Mouse (Mus musculus) midbrain, postnatal 0 days (tissue): ENCODE results near the gene Dld. TPM values are rescaled to one million over a fixed set of nuclear protein-coding genes. Genes with fewer than 3 reads are reported as not detected.

Source experiments
- ATAC-seq: fragments of 200-750 bp; cut with Nextera tagmentation; 2 replicates; pipeline ENCODE4 v1.8.0; 2017; ENCODE audit warnings: moderate number of reproducible peaks, mild to moderate bottlenecking, moderate TSS enrichment, moderate library complexity; ENCODE audit not compliant: low FRiP score
- DNase-seq: peaks from one replicate; pipeline ENCODE4 v3.0.0-alpha.2; 2015; ENCODE audit warnings: low spot score
- H3K27ac ChIP-seq: fragments of 300-500 bp; sonication (generic); 2 replicates; pipeline ENCODE4 v1.5.1; 2014; ENCODE audit warnings: low read depth, mild to moderate bottlenecking, low read length, mixed read lengths
- H3K27me3 ChIP-seq: fragments of 300-500 bp; sonication (generic); 2 replicates; pipeline ENCODE4 v1.6.1; 2014; ENCODE audit warnings: low read length, control low read depth, mixed read lengths; ENCODE audit not compliant: insufficient read depth
- H3K36me3 ChIP-seq: fragments of 300-500 bp; sonication (generic); 2 replicates; pipeline ENCODE4 v1.6.1; 2014; ENCODE audit warnings: low read length, control low read depth, mixed read lengths; ENCODE audit not compliant: insufficient read depth
- H3K4me1 ChIP-seq: fragments of 300-500 bp; sonication (generic); 2 replicates; pipeline ENCODE4 v1.6.1; 2014; ENCODE audit warnings: mild to moderate bottlenecking, control low read depth, antibody characterized with exemption, low read length, mixed read lengths; ENCODE audit not compliant: insufficient read depth
- H3K4me2 ChIP-seq: fragments of 300-500 bp; sonication (generic); 2 replicates; pipeline ENCODE4 v1.6.1; 2014; ENCODE audit warnings: low read depth, mild to moderate bottlenecking, low read length, mixed read lengths; ENCODE audit not compliant: poor library complexity, severe bottlenecking
- H3K4me3 ChIP-seq: fragments of 300-500 bp; sonication (generic); 2 replicates; pipeline ENCODE4 v1.5.1; 2014; ENCODE audit warnings: low read depth, mild to moderate bottlenecking, low read length, moderate library complexity
- H3K9ac ChIP-seq: fragments of 300-500 bp; sonication (generic); replicated peaks from 2 replicates; pipeline ENCODE4 v1.6.1; 2014; ENCODE audit warnings: mild to moderate bottlenecking, low read length, moderate library complexity, mixed read lengths; ENCODE audit not compliant: poor library complexity, severe bottlenecking
- H3K9me3 ChIP-seq: fragments of 300-500 bp; sonication (generic); 2 replicates; pipeline ENCODE4 v1.6.1; 2016; ENCODE audit warnings: low read length, control low read depth
- CTCF ChIP-seq: IDR thresholded peaks from 2 replicates; pipeline ENCODE4 v1.5.1; 2016; ENCODE audit warnings: antibody characterized with exemption, mild to moderate bottlenecking
- WGBS: fragments of 180-500 bp; shearing (Covaris S2); extraction: QIAGEN DNeasy Blood & Tissue Kit; methylation state at CpG from one replicate; pipeline ENCODE4 v1.1.7; 2014; 5-methylcytosine and 5-hydroxymethylcytosine counted together
- polyA plus RNA-seq: library from polyadenylated mRNA; unstranded; fragments of >200 nt; fragmentation: Nextera tagmentation; extraction: Ambion mirVana; gene quantifications from 2 replicates; pipeline ENCODE4 v1.2.1, GENCODE M21; 2015
- total RNA-seq: library from RNA; depleted of rRNA; stranded (reverse); fragments of >200 nt; gene quantifications from 2 replicates; pipeline ENCODE4 v1.2.3, GENCODE M21; 2014; rRNA removed

The Dld gene
- total and polyA plus RNA-seq, 2 experiments from 2014 or later: 41.0 to 122 TPM

DNA sequence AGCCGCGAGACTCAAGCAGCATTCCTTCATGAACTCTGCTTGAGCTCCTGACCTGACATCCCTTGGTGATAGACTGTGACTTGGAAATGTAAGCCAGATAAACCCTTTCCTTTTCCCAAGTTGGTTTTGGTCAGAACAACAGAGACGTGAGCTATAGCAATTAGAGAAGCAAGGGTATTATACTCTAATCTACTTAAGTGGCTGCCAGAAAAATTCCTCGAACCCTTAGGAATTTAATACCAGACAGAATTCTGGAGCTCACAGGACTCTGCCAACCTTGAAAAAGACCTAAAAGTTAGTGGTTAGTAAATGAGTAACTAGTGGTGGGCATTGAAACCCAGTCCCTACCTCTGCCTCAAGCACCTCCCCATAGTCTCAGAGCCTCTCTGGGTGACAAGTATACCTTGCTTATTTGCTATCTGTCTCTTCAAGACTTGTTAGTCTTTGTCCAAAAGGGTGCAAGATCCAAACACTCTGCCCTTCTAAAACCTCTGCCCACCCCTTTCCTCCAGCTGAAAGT lies 67.6 kb downstream of the Dld start:
- 71% methylated on average over 4 of the region's 4 CpGs for WGBS
- TF ChIP-seq CTCF: no peak
- DNase-seq: no peak
- ATAC-seq: no peak
- no peak overlapping the region for H3K4me3 ChIP-seq
- no peaks in the 10 kb centered on the region for H3K4me1 ChIP-seq
- H3K36me3 ChIP-seq: no peaks in the 10 kb centered on the region
- H3K9me3 ChIP-seq: no peaks in the 10 kb centered on the region
- H3K4me2 ChIP-seq: no peak overlapping the region
- H3K9ac ChIP-seq: no peak overlapping the region
- H3K27ac ChIP-seq: no peak overlapping the region
- H3K27me3 ChIP-seq: no peaks in the 10 kb centered on the region

DNA sequence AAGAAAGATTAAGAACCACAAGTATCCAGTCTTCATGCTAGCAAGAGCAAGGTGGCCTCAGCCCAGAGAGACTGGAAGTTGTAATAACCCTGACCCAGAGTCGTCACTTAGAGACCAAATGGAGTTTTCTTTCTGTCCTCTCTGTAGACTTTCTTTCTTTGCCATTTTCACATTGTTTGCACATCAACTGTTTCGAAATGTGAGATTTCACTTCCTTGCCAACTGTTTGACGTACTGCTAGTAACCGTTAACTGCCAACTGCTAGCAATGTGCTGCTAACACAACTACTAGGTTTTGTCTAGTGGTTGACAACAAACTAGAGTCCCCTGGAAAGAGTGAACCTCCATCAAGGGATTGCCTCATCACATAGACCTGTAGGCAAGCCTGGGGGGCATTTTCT lies 68.1 kb downstream of the Dld start:
- DNase-seq: no peak
- H3K27ac ChIP-seq: no peak overlapping the region
- no peaks in the 10 kb centered on the region for H3K36me3 ChIP-seq
- no peak overlapping the region for H3K4me3 ChIP-seq
- WGBS: 93% methylated on average over 4 of the region's 4 CpGs
- H3K9me3 ChIP-seq: no peaks in the 10 kb centered on the region
- no peaks in the 10 kb centered on the region for H3K27me3 ChIP-seq
- H3K4me1 ChIP-seq: no peaks in the 10 kb centered on the region
- H3K9ac ChIP-seq: no peak overlapping the region
- no peak overlapping the region for H3K4me2 ChIP-seq
- no peak for ATAC-seq
- TF ChIP-seq CTCF: no peak

DNA sequence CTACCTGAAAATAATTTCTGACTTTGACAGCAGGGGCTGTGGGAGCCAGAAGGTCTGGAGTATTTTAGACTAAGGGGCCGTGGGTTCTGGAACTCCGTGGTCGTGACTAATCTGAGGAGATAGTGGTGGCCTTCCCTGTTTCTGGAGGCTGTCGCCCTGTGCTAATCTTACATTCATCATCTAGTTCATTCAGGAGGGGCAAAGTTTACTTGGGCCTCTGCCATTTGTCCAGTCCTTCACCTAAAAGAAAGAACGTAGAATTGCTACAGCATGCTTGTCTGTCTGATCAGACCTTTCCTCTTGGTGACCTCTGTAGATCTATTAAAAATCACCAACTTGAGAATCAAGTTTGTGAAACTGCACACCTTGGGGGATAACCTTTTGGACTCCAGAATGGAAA lies 69.0 kb downstream of the Dld start:
- Histone ChIP-seq H3K9me3 (no peaks in the 10 kb centered on the region), H3K4me1 (no peaks in the 10 kb centered on the region), H3K4me2 (no peak overlapping the region), H3K27me3 (no peaks in the 10 kb centered on the region), H3K36me3 (no peaks in the 10 kb centered on the region), H3K4me3 (no peak overlapping the region), H3K27ac (no peak overlapping the region), H3K9ac (no peak overlapping the region)
- no peak for TF ChIP-seq CTCF
- 89% methylated on average over 5 of the region's 5 CpGs for WGBS
- DNase-seq (no peak), ATAC-seq (no peak)

Other genes with a start within 250 kb of the Dld start
- gene Gm6993, start 110.7 kb downstream of the Dld start, total RNA-seq: not detected in 2 replicates
- not detected in 2 replicates for gene Gm6993, start 110.7 kb downstream of the Dld start, polyA plus RNA-seq
- 19.5 and 24.6 TPM in 2 replicates for gene Lamb1, start 86.2 kb downstream of the Dld start, total RNA-seq
- gene Lamb1, start 86.2 kb downstream of the Dld start, polyA plus RNA-seq: 7.6 and 8.1 TPM in 2 replicates
- 0.19 TPM in 1 of 2 replicates, not detected in the other for gene Slc26a3, start 39.4 kb upstream of the Dld start, total RNA-seq
- 0.07 and 0.15 TPM in 2 replicates for gene Slc26a3, start 39.4 kb upstream of the Dld start, polyA plus RNA-seq
- gene Cbll1, start 148.2 kb upstream of the Dld start, total RNA-seq: 19.5 and 25.2 TPM in 2 replicates
- 17.4 and 17.7 TPM in 2 replicates for gene Cbll1, start 148.2 kb upstream of the Dld start, polyA plus RNA-seq
- 0.05 and 0.33 TPM in 2 replicates for gene Slc26a4, start 208.5 kb upstream of the Dld start, total RNA-seq
- 0.10 TPM in 1 of 2 replicates, not detected in the other for gene Slc26a4, start 208.5 kb upstream of the Dld start, polyA plus RNA-seq